Mouse (Mus musculus): ENCODE measurements around the gene Aff3. TPM values are rescaled to one million over a fixed set of nuclear protein-coding genes. Genes with fewer than 3 reads are reported as not detected.

Aff3 gene
- polyA plus RNA-seq, 1 experiment from 2014 or later: 1.9 TPM

- H3K4me3 ChIP-seq (ENCODE audit: low read depth, low read length): no peak overlapping the region
- H3K27ac ChIP-seq (replicated peaks): no peak overlapping the region
- H3K9me3 ChIP-seq (ENCODE audit: control insufficient read depth, low read length): no peaks in the 10 kb centered on the region
- DNase-seq (ENCODE audit: low spot score): no peak
- no peaks in the 10 kb centered on the region for H3K4me1 ChIP-seq (replicated peaks; ENCODE audit: control insufficient read depth, insufficient read depth)
- H3K27me3 ChIP-seq (ENCODE audit: control insufficient read depth, insufficient read depth, low read length): no peaks in the 10 kb centered on the region
- ATAC-seq (ENCODE audit: low FRiP score, low TSS enrichment): no peak
- no peaks in the 10 kb centered on the region for H3K36me3 ChIP-seq (ENCODE audit: control insufficient read depth, insufficient read depth, low read length)
- WGBS: 71% methylated on average over 3 of the region's 3 CpGs
- TF ChIP-seq EP300 (optimal IDR thresholded peaks at IDR 0.05): no peak
- no peak for TF ChIP-seq CTCF (IDR thresholded peaks at IDR 0.05; ENCODE audit: low read depth)
- no peak overlapping the region for H3K4me2 ChIP-seq (replicated peaks; ENCODE audit: low read depth)
- no peak overlapping the region for H3K9ac ChIP-seq (ENCODE audit: low read length)
Observed at GRCm38 (mm10) chr1:38448854-38449253, 215.9 kb downstream of the Aff3 start.

- 93% methylated on average over 2 of the region's 2 CpGs for WGBS
Observed at GRCm38 (mm10) chr1:38447581-38447980, 217.2 kb downstream of the Aff3 start.

GRCm38 (mm10) chr1:38446152-38446820, 218.5 kb downstream of the Aff3 start:
- Histone ChIP-seq H3K4me2 (replicated peaks; ENCODE audit: low read depth) (no peak overlapping the region), H3K4me3 (ENCODE audit: low read depth, low read length) (no peak overlapping the region), H3K4me1 (replicated peaks; ENCODE audit: control insufficient read depth, insufficient read depth) (no peaks in the 10 kb centered on the region), H3K27ac (replicated peaks) (no peak overlapping the region), H3K36me3 (ENCODE audit: control insufficient read depth, insufficient read depth, low read length) (no peaks in the 10 kb centered on the region), H3K9ac (ENCODE audit: low read length) (no peak overlapping the region), H3K9me3 (ENCODE audit: control insufficient read depth, low read length) (no peaks in the 10 kb centered on the region), H3K27me3 (ENCODE audit: control insufficient read depth, insufficient read depth, low read length) (no peaks in the 10 kb centered on the region)
- WGBS: 80% methylated on average over 12 of the region's 12 CpGs
- TF ChIP-seq EP300 (optimal IDR thresholded peaks at IDR 0.05) (no peak), CTCF (IDR thresholded peaks at IDR 0.05; ENCODE audit: low read depth) (no peak)
- DNase-seq (ENCODE audit: low spot score) (no peak), ATAC-seq (ENCODE audit: low FRiP score, low TSS enrichment) (no peak)

More at GRCm38 (mm10) chr1:38447581-38447980, 217.2 kb downstream of the Aff3 start:
- no peak overlapping the region for H3K27ac ChIP-seq (replicated peaks)
- H3K27me3 ChIP-seq (ENCODE audit: control insufficient read depth, insufficient read depth, low read length): no peaks in the 10 kb centered on the region
- H3K9ac ChIP-seq (ENCODE audit: low read length): no peak overlapping the region
- ATAC-seq (ENCODE audit: low FRiP score, low TSS enrichment) (no peak), DNase-seq (ENCODE audit: low spot score) (no peak)
- no peak overlapping the region for H3K4me2 ChIP-seq (replicated peaks; ENCODE audit: low read depth)
- H3K36me3 ChIP-seq (ENCODE audit: control insufficient read depth, insufficient read depth, low read length): no peaks in the 10 kb centered on the region
- no peaks in the 10 kb centered on the region for H3K9me3 ChIP-seq (ENCODE audit: control insufficient read depth, low read length)
- H3K4me3 ChIP-seq (ENCODE audit: low read depth, low read length): no peak overlapping the region
- TF ChIP-seq EP300 (optimal IDR thresholded peaks at IDR 0.05) (no peak), CTCF (IDR thresholded peaks at IDR 0.05; ENCODE audit: low read depth) (no peak)
- no peaks in the 10 kb centered on the region for H3K4me1 ChIP-seq (replicated peaks; ENCODE audit: control insufficient read depth, insufficient read depth)

GRCm38 (mm10) chr1:38442887-38443286, 221.9 kb downstream of the Aff3 start:
- Histone ChIP-seq H3K27ac (replicated peaks) (no peak overlapping the region), H3K4me2 (replicated peaks; ENCODE audit: low read depth) (no peak overlapping the region), H3K9ac (ENCODE audit: low read length) (no peak overlapping the region), H3K36me3 (ENCODE audit: control insufficient read depth, insufficient read depth, low read length) (no peaks in the 10 kb centered on the region), H3K4me1 (replicated peaks; ENCODE audit: control insufficient read depth, insufficient read depth) (no peaks in the 10 kb centered on the region), H3K9me3 (ENCODE audit: control insufficient read depth, low read length) (no peaks in the 10 kb centered on the region), H3K27me3 (ENCODE audit: control insufficient read depth, insufficient read depth, low read length) (no peaks in the 10 kb centered on the region), H3K4me3 (ENCODE audit: low read depth, low read length) (no peak overlapping the region)
- TF ChIP-seq CTCF (IDR thresholded peaks at IDR 0.05; ENCODE audit: low read depth) (no peak), EP300 (optimal IDR thresholded peaks at IDR 0.05) (no peak)
- ATAC-seq (ENCODE audit: low FRiP score, low TSS enrichment) (no peak), DNase-seq (ENCODE audit: low spot score) (no peak)
- 63% methylated on average over 3 of the region's 3 CpGs for WGBS

- H3K4me3 ChIP-seq (ENCODE audit: low read depth, low read length): no peak overlapping the region
- H3K36me3 ChIP-seq (ENCODE audit: control insufficient read depth, insufficient read depth, low read length): no peaks in the 10 kb centered on the region
- no peak for DNase-seq (ENCODE audit: low spot score)
- H3K9me3 ChIP-seq (ENCODE audit: control insufficient read depth, low read length): no peaks in the 10 kb centered on the region
- WGBS: 68% methylated on average over 9 of the region's 9 CpGs
- H3K27ac ChIP-seq (replicated peaks): no peak overlapping the region
- no peak for ATAC-seq (ENCODE audit: low FRiP score, low TSS enrichment)
- H3K27me3 ChIP-seq (ENCODE audit: control insufficient read depth, insufficient read depth, low read length): no peaks in the 10 kb centered on the region
- H3K4me2 ChIP-seq (replicated peaks; ENCODE audit: low read depth): no peak overlapping the region
- TF ChIP-seq CTCF (IDR thresholded peaks at IDR 0.05; ENCODE audit: low read depth) (no peak), EP300 (optimal IDR thresholded peaks at IDR 0.05) (no peak)
- H3K9ac ChIP-seq (ENCODE audit: low read length): no peak overlapping the region
- no peaks in the 10 kb centered on the region for H3K4me1 ChIP-seq (replicated peaks; ENCODE audit: control insufficient read depth, insufficient read depth)
Observed at GRCm38 (mm10) chr1:38442479-38442878, 222.3 kb downstream of the Aff3 start.

- Histone ChIP-seq H3K4me3 (ENCODE audit: low read depth, low read length) (no peak overlapping the region), H3K9me3 (ENCODE audit: control insufficient read depth, low read length) (no peaks in the 10 kb centered on the region), H3K36me3 (ENCODE audit: control insufficient read depth, insufficient read depth, low read length) (no peaks in the 10 kb centered on the region), H3K9ac (ENCODE audit: low read length) (no peak overlapping the region), H3K4me1 (replicated peaks; ENCODE audit: control insufficient read depth, insufficient read depth) (no peaks in the 10 kb centered on the region), H3K27ac (replicated peaks) (no peak overlapping the region), H3K27me3 (ENCODE audit: control insufficient read depth, insufficient read depth, low read length) (no peaks in the 10 kb centered on the region), H3K4me2 (replicated peaks; ENCODE audit: low read depth) (no peak overlapping the region)
- no peak for ATAC-seq (ENCODE audit: low FRiP score, low TSS enrichment)
- WGBS: 49% methylated on average over 2 of the region's 2 CpGs
- TF ChIP-seq EP300 (optimal IDR thresholded peaks at IDR 0.05) (no peak), CTCF (IDR thresholded peaks at IDR 0.05; ENCODE audit: low read depth) (no peak)
- no peak for DNase-seq (ENCODE audit: low spot score)
Observed at GRCm38 (mm10) chr1:38441800-38442199, 223.0 kb downstream of the Aff3 start.

Measured in stomach, postnatal 0 days (tissue).